Comparison of ENCODE assay signal across 15 mouse cellular contexts in genomic region chr9:44345570-44346433, GRCm38 (mm10). TPM values are rescaled to one million over a fixed set of nuclear protein-coding genes. Genes with fewer than 3 reads are reported as not detected.
A peak's percentile ranks its signal among the peaks of the same experiment; 100 is the strongest.
DNase-seq lines count a peak whose midpoint lies in the region; TF ChIP-seq lines count a peak whose summit lies in the region.
"Had no signal": no experiment of that assay in that cellular context is flagged by ENCODE, and none has a peak within 500 bp of the region (broad histone marks: within the 10 kb centered on the region; RNA-seq: fewer than 3 reads in every experiment).

No protein-coding gene starts in this region.

- peak overlapping the region; percentile 27 for H3K27ac ChIP-seq in brown adipose tissue, adult 24 weeks (replicated peaks; ENCODE audit: low read depth, low read length)
- H3K27ac ChIP-seq: forebrain, embryonic 15.5 days; heart, embryonic 13.5 days; limb, embryonic 12.5 days had no signal

- peaks cover 4% of the 10 kb centered on the region for H3K4me1 ChIP-seq in brown adipose tissue, adult 24 weeks (ENCODE audit: control insufficient read depth, insufficient read depth, insufficient read length, low read length)

- H3K4me3 ChIP-seq in brown adipose tissue, adult 24 weeks (ENCODE audit: insufficient read depth, low read depth, low read length), result no peak overlapping the region
- no peak overlapping the region for H3K4me3 ChIP-seq in myocyte
- H3K4me3 ChIP-seq: forebrain, embryonic 15.5 days; heart, embryonic 13.5 days; limb, embryonic 12.5 days had no signal

- H3K36me3 ChIP-seq in myocyte (ENCODE audit: control insufficient read depth, insufficient read depth), result peaks cover 21% of the 10 kb centered on the region

- peak; percentile 37 to 53 for DNase-seq in layer of hippocampus, adult 18-20 months (ENCODE audit: low spot score in 2 of 2)
- DNase-seq in layer of hippocampus, postnatal 10 days (ENCODE audit: low spot score in 2 of 2), result no peak
- peak; percentile 31 for DNase-seq in right cerebral cortex, adult 18-20 months
- no peak for DNase-seq in right cerebral cortex, postnatal 14 days
- no peak for DNase-seq in spleen, postnatal 10 days (ENCODE audit: low spot score in 2 of 2)
- DNase-seq in embryo, embryonic 11 days, result no peak
- DNase-seq: adrenal gland, postnatal 36 days; cerebellum, postnatal 10 days; heart, postnatal 4 days; kidney, postnatal 14 days had no signal

- no peak overlapping the region for H3ac ChIP-seq in myocyte (ENCODE audit: control insufficient read depth, insufficient read length)

- no peak for TF ChIP-seq POLR2A in myocyte (IDR thresholded peaks at IDR 0.05; ENCODE audit: insufficient read length, low read depth)

- H3K79me2 ChIP-seq in myocyte (ENCODE audit: control insufficient read depth, insufficient read depth), result peaks cover 16% of the 10 kb centered on the region

- no peaks in the 10 kb centered on the region for H3K27me3 ChIP-seq in myocyte (ENCODE audit: control insufficient read depth, insufficient read depth, insufficient read length)
- H3K27me3 ChIP-seq: forebrain, embryonic 15.5 days; heart, embryonic 13.5 days; limb, embryonic 12.5 days had no signal

- H3K4me2 ChIP-seq in myocyte (ENCODE audit: low read depth), result no peak overlapping the region
- H3K4me2 ChIP-seq: forebrain, embryonic 15.5 days; limb, embryonic 12.5 days had no signal

TF ChIP-seq in myocyte, 11 proteins besides CTCF, POLR2A, EP300 and RAD21:
- TF ChIP-seq MYOD1 (IDR thresholded peaks at IDR 0.05; ENCODE audit: control insufficient read depth in 1 of 3, insufficient read length in 2 of 3, low read depth in 2 of 3), result no peak
- no peak for TF ChIP-seq TCF3 (IDR thresholded peaks at IDR 0.05; ENCODE audit: insufficient read length, low read depth)
- peak; percentile 54 for TF ChIP-seq POLR2AphosphoS2 (IDR thresholded peaks at IDR 0.05; ENCODE audit: insufficient read length, low read depth)
- no peak for TF ChIP-seq SRF (IDR thresholded peaks at IDR 0.05; ENCODE audit: control insufficient read depth, insufficient read length, low read depth)
- TF ChIP-seq MYOG (IDR thresholded peaks at IDR 0.05; ENCODE audit: control insufficient read depth in 1 of 3, insufficient read depth in 1 of 3, insufficient read length in 2 of 3, low read depth in 2 of 3), result no peak
- TF ChIP-seq USF1 (IDR thresholded peaks at IDR 0.05; ENCODE audit: low read depth), result no peak
- no peak for TF ChIP-seq MAX (IDR thresholded peaks at IDR 0.05; ENCODE audit: low read depth)
- TF ChIP-seq TCF12 (IDR thresholded peaks at IDR 0.05; ENCODE audit: insufficient read depth, poor library complexity, severe bottlenecking), result no peak

RNA-seq across cellular contexts. Expression of gene Hmbs, which starts 1.8 kb away (rescaled TPM):
- 10 to 100 TPM; 18.9 to 21.2 TPM for total RNA-seq in layer of hippocampus, adult 18-20 months (2021)
- total RNA-seq in layer of hippocampus, postnatal 10 days (2021), result 10 to 100 TPM; 18.9 to 32.5 TPM
- polyA plus RNA-seq in brown adipose tissue, adult 24 weeks (2012; ENCODE audit: insufficient read depth, insufficient read length, missing spikeins), result 58.0 and 61.8 TPM in 2 replicates
- polyA plus RNA-seq in myocyte (2012; fragmentation: generic; extraction: Trizol), result 31.5 TPM

RNA-seq across cellular contexts. Expression of gene H2afx, which starts 11.3 kb away (rescaled TPM):
- total RNA-seq in layer of hippocampus, adult 18-20 months (2021), result 10 to 100 TPM; 46.1 to 47.7 TPM
- 10 to 100 TPM; 69.9 to 74.3 TPM for total RNA-seq in layer of hippocampus, postnatal 10 days (2021)
- 2.9 and 4.8 TPM in 2 replicates for polyA plus RNA-seq in brown adipose tissue, adult 24 weeks (2012; ENCODE audit: insufficient read depth, insufficient read length, missing spikeins)
- 123 TPM for polyA plus RNA-seq in myocyte (2012; fragmentation: generic; extraction: Trizol)

RNA-seq across cellular contexts. Expression of gene Vps11, which starts 15.7 kb away (rescaled TPM):
- total RNA-seq in layer of hippocampus, adult 18-20 months (2021), result 10 to 100 TPM; 54.9 to 56.6 TPM
- 10 to 100 TPM; 39.6 to 44.2 TPM for total RNA-seq in layer of hippocampus, postnatal 10 days (2021)
- 19.2 and 25.3 TPM in 2 replicates for polyA plus RNA-seq in brown adipose tissue, adult 24 weeks (2012; ENCODE audit: insufficient read depth, insufficient read length, missing spikeins)
- 26.4 TPM for polyA plus RNA-seq in myocyte (2012; fragmentation: generic; extraction: Trizol)

RNA-seq across cellular contexts. Expression of gene Dpagt1, which starts 20.0 kb away (rescaled TPM):
- total RNA-seq in layer of hippocampus, adult 18-20 months (2021), result 10 to 100 TPM; 14.7 to 15.7 TPM
- total RNA-seq in layer of hippocampus, postnatal 10 days (2021), result 10 to 100 TPM; 16.5 to 18.5 TPM
- 14.6 and 17.9 TPM in 2 replicates for polyA plus RNA-seq in brown adipose tissue, adult 24 weeks (2012; ENCODE audit: insufficient read depth, insufficient read length, missing spikeins)
- 26.3 TPM for polyA plus RNA-seq in myocyte (2012; fragmentation: generic; extraction: Trizol)

RNA-seq across cellular contexts. Expression of gene C2cd2l, which starts 25.7 kb away (rescaled TPM):
- total RNA-seq in layer of hippocampus, adult 18-20 months (2021), result 100 to 1,000 TPM; 197 to 228 TPM
- total RNA-seq in layer of hippocampus, postnatal 10 days (2021), result 100 to 1,000 TPM; 108 to 115 TPM
- polyA plus RNA-seq in brown adipose tissue, adult 24 weeks (2012; ENCODE audit: insufficient read depth, insufficient read length, missing spikeins), result 9.7 and 11.8 TPM in 2 replicates
- polyA plus RNA-seq in myocyte (2012; fragmentation: generic; extraction: Trizol), result 18.1 TPM

Comparison
In these comparisons a context has a peak if more than half of its experiments do, and no peak if none do; other contexts are left out.
1. DNase-seq: peak in layer of hippocampus, adult 18-20 months (2 of 2) and right cerebral cortex, adult 18-20 months (single experiment); none in layer of hippocampus, postnatal 10 days (0 of 2), right cerebral cortex, postnatal 14 days (single experiment), spleen, postnatal 10 days (0 of 2) and embryo, embryonic 11 days (single experiment).